Mouse (Mus musculus) embryonic stem cell, embryonic (primary cell): ENCODE measurements around the gene Cd177.
"Not testable (repeated sequence)": the region's sequence is repeated elsewhere in the genome, so short reads cannot be mapped to it uniquely, and the experiment has no call there.

Source experiments
- CTCF ChIA-PET, 4 experiments: fragments of 300-600 bp in 2 of 4; fragments of 350-600 bp in 2 of 4; sonication (Branson Sonifier 250); formaldehyde crosslinking; loops; one replicate each; lab custom pipeline; 2022; ENCODE audit warnings: inconsistent platforms in 2 of 4; lab: Charles Lee
- POLR2A ChIA-PET, 4 experiments: fragments of 300-600 bp in 2 of 4; fragments of 350-600 bp in 2 of 4; sonication (Branson Sonifier 250); formaldehyde crosslinking; loops; one replicate each; lab custom pipeline; 2022; ENCODE audit warnings: antibody characterized with exemption in 4 of 4, inconsistent platforms in 1 of 4; lab: Charles Lee

The Cd177 gene

GRCm38 (mm10) chr7:24715039-24715438 is 45.1 kb downstream of the Cd177 start:
- CTCF ChIA-PET = interaction anchor here in 1 of 4 experiments (0.6 kb wide), 2 partner anchors 261 to 505 kb away, joined by 3 to 4 read pairs; no protein-coding TSS in a partner anchor
- POLR2A ChIA-PET = no interaction called here

- CTCF ChIA-PET = interaction anchor here in 1 of 4 experiments (1.1 kb wide), 1 partner anchor 108 kb away, joined by 3 read pairs; no protein-coding TSS in a partner anchor
- POLR2A ChIA-PET = interaction anchor here in 1 of 4 experiments (0.5 kb wide), 1 partner anchor 34 kb away, joined by 8 read pairs; no protein-coding TSS in a partner anchor
Observed at GRCm38 (mm10) chr7:24708832-24709292, 51.2 kb downstream of the Cd177 start, which contains the start of gene BC049730. TSS of gene BC049730 (plus strand) at chr7:24709242.

GRCm38 (mm10) chr7:24702841-24703240 is 57.3 kb downstream of the Cd177 start:
- CTCF ChIA-PET = not testable (repeated sequence)
- POLR2A ChIA-PET = interaction anchor here in 1 of 4 experiments (1.2 kb wide), 1 partner anchor 22 kb away, joined by 4 read pairs; no protein-coding TSS in a partner anchor

GRCm38 (mm10) chr7:24697891-24698290 is 62.2 kb downstream of the Cd177 start:
- CTCF ChIA-PET, POLR2A ChIA-PET: not testable (repeated sequence)
